Mouse (Mus musculus) limb, embryonic 14.5 days (tissue): ENCODE measurements around the gene Wwox. TPM values are rescaled to one million over a fixed set of nuclear protein-coding genes. Genes with fewer than 3 reads are reported as not detected.

Source experiments
- ATAC-seq: fragments of 200-750 bp; cut with Nextera tagmentation; 2 replicates; pipeline ENCODE4 v1.8.0; 2017; ENCODE audit warnings: low read depth, moderate number of reproducible peaks, moderate TSS enrichment; ENCODE audit not compliant: low FRiP score
- DNase-seq: peaks from one replicate; pipeline ENCODE4 v3.0.0-alpha.2; 2015; ENCODE audit warnings: low spot score
- H3K27ac ChIP-seq: fragments of 300-500 bp; sonication (generic); replicated peaks from 2 replicates; pipeline ENCODE4 v1.5.1; 2014; ENCODE audit warnings: low read depth, mild to moderate bottlenecking, low read length, moderate library complexity, mixed read lengths
- H3K27me3 ChIP-seq: fragments of 300-500 bp; sonication (generic); 2 replicates; pipeline ENCODE4 v1.6.1; 2014; ENCODE audit warnings: low read length, mixed read lengths; ENCODE audit not compliant: control insufficient read depth, insufficient read depth
- H3K36me3 ChIP-seq: fragments of 300-500 bp; sonication (generic); 2 replicates; pipeline ENCODE4 v1.6.1; 2014; ENCODE audit warnings: mild to moderate bottlenecking, low read length, moderate library complexity, mixed read lengths; ENCODE audit not compliant: control insufficient read depth, insufficient read depth
- H3K4me1 ChIP-seq: fragments of 300-500 bp; sonication (generic); 2 replicates; pipeline ENCODE4 v1.6.1; 2014; ENCODE audit warnings: antibody characterized with exemption, low read length, mixed read lengths; ENCODE audit not compliant: control insufficient read depth, insufficient read depth
- H3K4me2 ChIP-seq: fragments of 300-500 bp; sonication (generic); replicated peaks from 2 replicates; pipeline ENCODE4 v1.6.1; 2014; ENCODE audit warnings: low read depth, mild to moderate bottlenecking, low read length, moderate library complexity; ENCODE audit not compliant: severe bottlenecking
- H3K4me3 ChIP-seq: fragments of 300-500 bp; sonication (generic); replicated peaks from 2 replicates; pipeline ENCODE4 v1.5.1; 2014; ENCODE audit warnings: low read length
- H3K9ac ChIP-seq: fragments of 300-500 bp; sonication (generic); 2 replicates; pipeline ENCODE4 v1.6.1; 2014; ENCODE audit warnings: mild to moderate bottlenecking, low read depth, low read length, moderate library complexity; ENCODE audit not compliant: severe bottlenecking
- H3K9me3 ChIP-seq: fragments of 300-500 bp; sonication (generic); 2 replicates; pipeline ENCODE4 v1.6.1; 2016; ENCODE audit warnings: low read length; ENCODE audit not compliant: control insufficient read depth
- POLR2A ChIP-seq: fragments of 200-500 bp; IDR thresholded peaks from 2 replicates; pipeline ENCODE4 v1.8.0; 2012; ENCODE audit warnings: inconsistent platforms, mild to moderate bottlenecking, moderate library complexity, borderline replicate concordance; ENCODE audit not compliant: insufficient read depth, insufficient read length; ENCODE audit errors: extremely low read depth
- WGBS: fragments of 180-500 bp; shearing (Covaris S2); extraction: QIAGEN DNeasy Blood & Tissue Kit; methylation state at CpG from one replicate; pipeline ENCODE4 v1.1.7; 2014; 5-methylcytosine and 5-hydroxymethylcytosine counted together
- polyA plus RNA-seq, 2 experiments: library from polyadenylated mRNA; depleted of rRNA in 1 of 2; stranded (reverse) in 1 of 2; unstranded in 1 of 2; fragments of >200 nt; fragmentation: Nextera tagmentation in 1 of 2; extraction: Ambion mirVana in 1 of 2; gene quantifications; 2 replicates each; pipeline versions ENCODE4 v1.2.1 to v1.2.3; 2012 to 2014

The Wwox gene
- polyA plus RNA-seq, 2 experiments = 8.6 to 9.4 TPM

- TF ChIP-seq POLR2A = no peak
- H3K27ac ChIP-seq = no peak overlapping the region
- no peaks in the 10 kb centered on the region for H3K27me3 ChIP-seq
- no peak overlapping the region for H3K9ac ChIP-seq
- DNase-seq (no peak), ATAC-seq (no peak)
- no peak overlapping the region for H3K4me2 ChIP-seq
- H3K9me3 ChIP-seq = no peaks in the 10 kb centered on the region
- H3K4me1 ChIP-seq = peaks cover 26% of the 10 kb centered on the region
- H3K36me3 ChIP-seq = no peaks in the 10 kb centered on the region
- WGBS = 63% methylated on average over 4 of the region's 4 CpGs
- no peak overlapping the region for H3K4me3 ChIP-seq
These were observed 279.4 kb downstream of the Wwox start for GRCm38 (mm10) chr8:114718821-114719220.

GRCm38 (mm10) chr8:114722611-114723010 lies 283.2 kb downstream of the Wwox start:
- no peak overlapping the region for H3K4me3 ChIP-seq
- no peaks in the 10 kb centered on the region for H3K36me3 ChIP-seq
- H3K27ac ChIP-seq = no peak overlapping the region
- no peak overlapping the region for H3K9ac ChIP-seq
- no peak for TF ChIP-seq POLR2A
- no peak overlapping the region for H3K4me2 ChIP-seq
- peaks cover 16% of the 10 kb centered on the region for H3K4me1 ChIP-seq
- WGBS = 26% methylated on average over 5 of the region's 5 CpGs
- no peaks in the 10 kb centered on the region for H3K27me3 ChIP-seq
- H3K9me3 ChIP-seq = no peaks in the 10 kb centered on the region
- DNase-seq = peak; percentile 44
- no peak for ATAC-seq

- TF ChIP-seq POLR2A = no peak
- peak; percentile 70 for DNase-seq
- H3K36me3 ChIP-seq = no peaks in the 10 kb centered on the region
- no peak overlapping the region for H3K9ac ChIP-seq
- peak; percentile 50 for ATAC-seq
- H3K4me1 ChIP-seq = peaks cover 22% of the 10 kb centered on the region
- peak overlapping the region; percentile 31 for H3K4me2 ChIP-seq
- H3K27ac ChIP-seq = no peak overlapping the region; the same call in 1 of the 2 replicates
- WGBS = 19% methylated on average over 17 of the region's 17 CpGs
- H3K9me3 ChIP-seq = no peaks in the 10 kb centered on the region
- H3K27me3 ChIP-seq = no peaks in the 10 kb centered on the region
- H3K4me3 ChIP-seq = no peak overlapping the region
These were observed 292.0 kb downstream of the Wwox start for GRCm38 (mm10) chr8:114731260-114732140.

GRCm38 (mm10) chr8:114743185-114743915 lies 303.9 kb downstream of the Wwox start:
- no peak for DNase-seq
- H3K4me3 ChIP-seq = no peak overlapping the region
- no peak overlapping the region for H3K4me2 ChIP-seq
- no peak for TF ChIP-seq POLR2A
- H3K27me3 ChIP-seq = no peaks in the 10 kb centered on the region
- H3K36me3 ChIP-seq = no peaks in the 10 kb centered on the region
- WGBS = 48% methylated on average over 12 of the region's 12 CpGs
- H3K9me3 ChIP-seq = peaks cover 12% of the 10 kb centered on the region
- H3K9ac ChIP-seq = no peak overlapping the region
- H3K4me1 ChIP-seq = no peaks in the 10 kb centered on the region
- no peak for ATAC-seq
- no peak overlapping the region for H3K27ac ChIP-seq

- Histone ChIP-seq H3K27ac (no peak overlapping the region), H3K4me1 (no peaks in the 10 kb centered on the region), H3K9ac (no peak overlapping the region), H3K4me2 (no peak overlapping the region), H3K4me3 (no peak overlapping the region), H3K36me3 (no peaks in the 10 kb centered on the region), H3K27me3 (no peaks in the 10 kb centered on the region), H3K9me3 (no peaks in the 10 kb centered on the region)
- no peak for DNase-seq
- no peak for TF ChIP-seq POLR2A
- no peak for ATAC-seq
- 40% methylated on average over 2 of the region's 2 CpGs for WGBS
These were observed 306.9 kb downstream of the Wwox start for GRCm38 (mm10) chr8:114746373-114746772.
